Comparison of ENCODE assay signal across 8 mouse cellular contexts in the genomic region with DNA sequence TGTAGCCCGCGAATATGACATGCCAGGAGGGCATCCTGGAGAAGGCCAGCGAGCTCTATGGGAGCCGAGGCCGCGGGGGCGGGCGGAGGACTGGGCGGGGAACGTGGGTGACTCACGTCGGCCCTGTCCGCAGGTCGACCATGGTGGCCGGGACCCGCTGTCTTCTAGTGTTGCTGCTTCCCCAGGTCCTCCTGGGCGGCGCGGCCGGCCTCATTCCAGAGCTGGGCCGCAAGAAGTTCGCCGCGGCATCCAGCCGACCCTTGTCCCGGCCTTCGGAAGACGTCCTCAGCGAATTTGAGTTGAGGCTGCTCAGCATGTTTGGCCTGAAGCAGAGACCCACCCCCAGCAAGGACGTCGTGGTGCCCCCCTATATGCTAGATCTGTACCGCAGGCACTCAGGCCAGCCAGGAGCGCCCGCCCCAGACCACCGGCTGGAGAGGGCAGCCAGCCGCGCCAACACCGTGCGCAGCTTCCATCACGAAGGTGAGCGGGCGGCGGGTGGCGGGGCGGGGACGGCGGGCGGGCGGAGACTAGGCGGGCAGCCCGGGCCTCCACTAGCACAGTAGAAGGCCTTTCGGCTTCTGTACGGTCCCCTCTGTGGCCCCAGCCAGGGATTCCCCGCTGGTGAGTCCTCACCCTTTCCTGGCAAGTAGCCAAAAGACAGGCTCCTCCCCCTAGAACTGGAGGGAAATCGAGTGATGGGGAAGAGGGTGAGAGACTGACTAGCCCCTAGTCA. TPM values are rescaled to one million over a fixed set of nuclear protein-coding genes. Genes with fewer than 3 reads are reported as not detected.
DNase-seq lines count a peak whose midpoint lies in the region; ATAC-seq and TF ChIP-seq lines count a peak whose summit lies in the region.

No protein-coding gene starts in this region.

- peaks cover 36% of the 10 kb centered on the region for H3K27me3 ChIP-seq in embryonic facial prominence, embryonic 13.5 days
- H3K27me3 ChIP-seq in heart, embryonic 13.5 days (replicated peaks) = peaks cover 49% of the 10 kb centered on the region
- H3K27me3 ChIP-seq in stomach, postnatal 0 days (ENCODE audit: control insufficient read depth, insufficient read depth, low read length) = no peaks in the 10 kb centered on the region

- peaks cover 20% of the 10 kb centered on the region for H3K4me1 ChIP-seq in embryonic facial prominence, embryonic 13.5 days
- H3K4me1 ChIP-seq in heart, embryonic 13.5 days = peaks cover 26% of the 10 kb centered on the region
- H3K4me1 ChIP-seq in stomach, postnatal 0 days (replicated peaks; ENCODE audit: control insufficient read depth, insufficient read depth) = no peaks in the 10 kb centered on the region

- peak overlapping the region; percentile 64 for H3K27ac ChIP-seq in embryonic facial prominence, embryonic 13.5 days
- H3K27ac ChIP-seq in heart, embryonic 13.5 days (replicated peaks) = peak overlapping the region; percentile 39
- peak overlapping the region; percentile 65 for H3K27ac ChIP-seq in stomach, postnatal 0 days (replicated peaks)

- ATAC-seq in embryonic facial prominence, embryonic 13.5 days (ENCODE audit: insufficient number of reproducible peaks, insufficient read depth, low FRiP score, low TSS enrichment, low read depth) = peak; percentile 60; the same call in 1 of the 2 replicates
- ATAC-seq in heart, embryonic 13.5 days (ENCODE audit: extremely low read depth, insufficient number of reproducible peaks, low FRiP score, low TSS enrichment) = no peak
- ATAC-seq in megakaryocyte progenitor cell, adult 5-6 weeks (replicated peaks; ENCODE audit: poor library complexity) = peak; percentile 10; the same call in 1 of the 2 replicates
- ATAC-seq in stomach, postnatal 0 days (ENCODE audit: low FRiP score, low TSS enrichment) = peak; percentile 86

- DNase-seq in kidney, adult 18-20 months = peak; percentile 22
- DNase-seq in kidney, adult 9 months = no peak
- peak; percentile 39 to 45 for DNase-seq in kidney, postnatal 25 days
- DNase-seq in stomach, postnatal 0 days (ENCODE audit: low spot score) = peak; percentile 85
- no peak for DNase-seq in cerebellum, adult 11-12 months

- no peak for TF ChIP-seq CTCF in stomach, postnatal 0 days (IDR thresholded peaks at IDR 0.05; ENCODE audit: low read depth)

- peak overlapping the region; percentile 88 for H3K4me2 ChIP-seq in embryonic facial prominence, embryonic 13.5 days
- H3K4me2 ChIP-seq in heart, embryonic 13.5 days = peak overlapping the region; percentile 85
- H3K4me2 ChIP-seq in stomach, postnatal 0 days (replicated peaks; ENCODE audit: low read depth) = peak overlapping the region; percentile 90

- no peak for TF ChIP-seq EP300 in stomach, postnatal 0 days (optimal IDR thresholded peaks at IDR 0.05)

- WGBS in embryonic facial prominence, embryonic 13.5 days = under 1% methylated on average over 55 of the region's 55 CpGs
- under 1% methylated on average over 55 of the region's 55 CpGs for WGBS in heart, embryonic 13.5 days
- whole genome bisulfite sequencing in stomach, postnatal 0 days = under 1% methylated on average over 52 of the region's 55 CpGs

- H3K36me3 ChIP-seq in embryonic facial prominence, embryonic 13.5 days = no peaks in the 10 kb centered on the region
- 0 out of 2 replicates have a peak, but pooled peaks cover 2% of the 10 kb centered on the region for H3K36me3 ChIP-seq in heart, embryonic 13.5 days
- H3K36me3 ChIP-seq in stomach, postnatal 0 days (ENCODE audit: control insufficient read depth, insufficient read depth, low read length) = no peaks in the 10 kb centered on the region

- H3K9me3 ChIP-seq in embryonic facial prominence, embryonic 13.5 days = no peaks in the 10 kb centered on the region
- H3K9me3 ChIP-seq in heart, embryonic 13.5 days = no peaks in the 10 kb centered on the region
- H3K9me3 ChIP-seq in stomach, postnatal 0 days (ENCODE audit: control insufficient read depth, low read length) = no peaks in the 10 kb centered on the region

- peak overlapping the region; percentile 72 for H3K4me3 ChIP-seq in embryonic facial prominence, embryonic 13.5 days
- peak overlapping the region; percentile 68 for H3K4me3 ChIP-seq in heart, embryonic 13.5 days
- H3K4me3 ChIP-seq in stomach, postnatal 0 days (ENCODE audit: low read depth, low read length) = peak overlapping the region; percentile 75

- H3K9ac ChIP-seq in embryonic facial prominence, embryonic 13.5 days = peak overlapping the region; percentile 87
- peak overlapping the region; percentile 87 for H3K9ac ChIP-seq in heart, embryonic 13.5 days
- peak overlapping the region; percentile 89 for H3K9ac ChIP-seq in stomach, postnatal 0 days (ENCODE audit: low read length)

RNA-seq across cellular contexts. Expression of a gene that starts 2.5 kb away (rescaled TPM):
- polyA plus RNA-seq in embryonic facial prominence, embryonic 13.5 days (2015; fragmentation: Nextera tagmentation; extraction: Ambion mirVana) = 21.7 and 24.3 TPM in 2 replicates
- 9.8 and 10.7 TPM in 2 replicates for polyA plus RNA-seq in heart, embryonic 13.5 days (2015; fragmentation: Nextera tagmentation; extraction: Ambion mirVana)
- total RNA-seq in megakaryocyte progenitor cell, adult 5-6 weeks (2015) = not detected in 2 replicates
- total RNA-seq in megakaryocyte progenitor cell, adult 5-6 weeks (2017) = 0.14 TPM in 1 of 2 replicates, not detected in the other
- polyA plus RNA-seq in stomach, postnatal 0 days (2015; fragmentation: Nextera tagmentation; extraction: Ambion mirVana) = 29.4 and 31.2 TPM in 2 replicates

Comparison
In these comparisons a context has a peak if more than half of its experiments do, and no peak if none do; other contexts are left out.
1. DNase-seq: peak in kidney, adult 18-20 months (single experiment), kidney, postnatal 25 days (2 of 2) and stomach, postnatal 0 days (single experiment); none in kidney, adult 9 months (single experiment) and cerebellum, adult 11-12 months (single experiment).
2. Peak in every context shown above with its lines, with median percentiles within 50 percentile points of each other: H3K27ac ChIP-seq, H3K4me2 ChIP-seq, H3K4me3 ChIP-seq and H3K9ac ChIP-seq.